Mouse (Mus musculus) right cerebral cortex, adult 18-20 months (tissue): ENCODE results near the gene Naaa.

Experiments
- DNase-seq: peaks from one replicate; pipeline ENCODE4 v3.0.0; 2022; ENCODE audit warnings: mixed read lengths

Gene Naaa

GRCm38 (mm10) chr5:92277437-92278394 is at the start of gene Naaa:
Naaa (minus strand) TSS chr5:92278170.
- peak; percentile 90 for DNase-seq

GRCm38 (mm10) chr5:92327367-92327766 is 49.4 kb upstream of the Naaa start:
- no peak for DNase-seq

- DNase-seq = no peak
Observed at GRCm38 (mm10) chr5:92323264-92323663, 45.3 kb upstream of the Naaa start.

GRCm38 (mm10) chr5:92322612-92323011 is 44.6 kb upstream of the Naaa start:
- no peak for DNase-seq

DNA sequence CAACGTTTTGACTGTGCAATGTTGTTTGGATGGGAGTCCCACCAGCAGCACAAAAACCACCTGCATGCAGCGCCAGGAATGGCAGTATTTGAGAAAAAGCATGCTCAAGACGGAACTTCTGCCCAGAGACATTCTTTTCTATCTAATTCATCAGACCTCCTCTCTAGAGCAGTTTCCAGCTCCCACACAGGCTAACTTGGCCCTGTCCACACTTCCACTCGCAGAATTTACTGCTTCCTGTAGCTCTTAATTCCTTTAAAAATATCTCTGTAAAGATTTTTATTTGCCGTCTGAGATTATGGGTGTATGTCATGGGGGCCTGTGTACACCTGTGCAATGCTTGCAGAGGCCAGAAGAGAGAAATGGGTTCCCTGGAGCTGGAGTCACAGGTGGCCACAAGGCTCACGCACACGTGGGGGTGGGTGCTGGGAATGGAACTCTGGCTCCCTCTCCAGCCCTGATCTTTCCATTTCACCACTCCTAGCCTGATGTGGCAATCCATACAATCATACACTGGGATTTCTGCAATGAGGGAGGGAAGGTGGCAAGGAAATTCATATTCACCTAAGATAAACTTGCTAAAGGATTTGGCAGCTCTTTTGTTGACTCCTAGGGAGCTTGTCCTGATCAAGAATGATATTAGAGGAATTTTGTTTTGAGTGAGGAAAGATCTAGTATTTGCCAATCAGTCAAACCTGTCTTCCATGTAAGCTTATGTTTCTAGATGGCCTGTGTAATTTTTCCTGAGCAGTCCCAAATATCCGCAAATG is 43.8 kb upstream of the Naaa start:
- no peak for DNase-seq

DNA sequence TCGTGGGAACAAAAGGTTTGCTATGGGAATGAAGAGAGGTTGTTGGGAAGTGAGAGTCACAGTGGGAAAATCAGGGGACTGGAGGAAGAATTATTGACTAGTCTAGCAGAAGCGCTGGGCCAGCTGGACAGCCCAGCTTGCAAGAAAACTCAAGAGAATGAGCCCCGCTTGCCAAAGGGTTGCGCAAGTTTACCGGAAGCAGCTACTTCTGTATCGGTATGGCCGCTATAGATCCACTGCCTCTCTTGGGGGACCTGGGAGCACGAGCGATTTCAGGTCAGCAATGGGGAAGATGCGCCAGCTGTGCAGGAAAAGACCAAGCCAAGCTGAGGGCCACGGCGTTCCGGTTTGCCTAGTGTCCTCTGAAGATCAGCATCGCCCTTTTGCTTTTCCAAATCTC is 40.6 kb upstream of the Naaa start:
- no peak for DNase-seq

- no peak for DNase-seq
Observed at GRCm38 (mm10) chr5:92318119-92318518, 40.1 kb upstream of the Naaa start.

DNA sequence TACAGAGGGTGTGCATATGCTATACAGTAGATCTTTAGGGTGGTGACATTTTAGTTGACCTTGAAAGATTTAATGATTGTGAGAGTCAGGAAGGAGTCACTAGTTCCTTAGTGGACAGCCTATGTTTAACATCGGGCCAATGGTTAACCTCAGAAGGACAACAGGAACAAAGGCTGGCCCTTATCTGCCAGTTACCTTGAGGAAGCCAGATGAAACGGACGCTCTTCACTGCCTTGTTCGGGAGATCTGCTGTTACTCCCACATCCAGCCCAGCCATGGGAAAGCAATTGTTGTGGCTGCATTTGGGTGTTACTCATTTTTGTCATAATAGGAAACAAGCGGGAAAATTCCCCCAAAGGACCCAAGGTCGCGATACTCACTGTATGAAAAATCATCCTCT is 35.8 kb upstream of the Naaa start:
- DNase-seq = no peak

DNA sequence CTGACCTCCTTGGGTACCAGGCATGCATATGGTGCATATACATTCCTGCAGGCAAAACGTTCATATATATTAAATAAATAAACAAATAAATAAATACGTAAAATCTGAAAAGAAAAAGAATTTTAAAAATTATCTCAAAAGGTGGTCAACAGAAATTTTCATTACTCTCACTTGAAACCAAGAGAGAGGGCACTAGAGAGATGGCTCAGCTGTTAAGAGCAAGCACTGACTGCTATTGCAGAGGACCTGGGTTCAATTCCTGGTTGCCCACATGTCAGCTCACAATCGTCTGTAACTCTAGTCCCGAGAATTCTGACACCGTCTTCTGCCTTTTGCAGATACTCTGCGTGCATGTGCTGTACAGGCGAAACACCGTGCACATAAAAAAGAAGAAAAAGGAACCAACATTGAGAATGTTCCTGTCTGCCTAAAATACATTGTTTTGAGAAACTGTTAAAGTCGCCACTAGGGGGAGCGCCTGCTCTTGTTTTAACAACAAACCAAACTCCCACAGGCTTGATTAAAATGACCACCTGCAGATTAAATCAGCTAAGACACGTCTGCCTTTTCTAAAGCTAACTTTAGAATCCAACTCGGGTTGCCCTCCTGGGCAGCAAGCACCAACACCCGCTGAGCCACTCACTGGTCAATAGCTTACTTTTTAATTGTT is 34.2 kb upstream of the Naaa start:
- DNase-seq = peak; percentile 81

GRCm38 (mm10) chr5:92309681-92310511 is 31.9 kb upstream of the Naaa start, which contains the start of gene Sdad1:
Sdad1 (minus strand) TSS chr5:92310479.
- DNase-seq = peak; percentile 96

- DNase-seq = no peak
Observed at GRCm38 (mm10) chr5:92304291-92304690, 26.3 kb upstream of the Naaa start.

DNA sequence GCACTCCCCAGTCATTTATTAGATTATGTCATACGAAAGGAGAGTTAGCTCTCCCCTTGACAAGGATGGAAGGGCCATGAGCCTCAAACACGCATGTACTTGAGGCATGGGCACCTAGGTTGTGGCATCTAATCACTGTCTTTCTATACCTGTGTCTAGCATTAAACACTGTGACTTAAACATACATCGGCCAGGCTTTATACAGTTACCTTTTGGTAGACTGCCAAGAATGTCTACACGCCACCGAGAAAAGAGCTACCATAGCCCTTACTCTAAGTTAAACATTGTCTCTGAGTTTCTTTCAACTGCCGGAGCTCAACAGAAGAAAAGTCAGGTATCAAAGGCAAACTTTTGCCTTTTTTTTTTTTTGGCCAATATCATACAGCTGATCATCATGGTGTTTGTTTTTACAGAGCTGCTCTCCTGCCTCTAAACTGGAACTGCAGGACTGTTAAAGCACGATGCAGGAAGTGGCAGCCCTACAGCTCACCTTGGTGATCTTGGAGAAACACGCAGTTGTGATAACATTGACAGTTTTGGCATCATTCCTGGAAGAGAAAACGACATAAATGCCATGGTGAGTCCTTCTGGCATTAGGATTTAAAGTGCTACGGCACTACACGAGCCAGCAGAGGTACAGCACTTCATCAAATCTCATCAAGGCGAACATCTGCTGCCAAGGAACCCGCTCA is 24.3 kb upstream of the Naaa start:
- DNase-seq = no peak

DNA sequence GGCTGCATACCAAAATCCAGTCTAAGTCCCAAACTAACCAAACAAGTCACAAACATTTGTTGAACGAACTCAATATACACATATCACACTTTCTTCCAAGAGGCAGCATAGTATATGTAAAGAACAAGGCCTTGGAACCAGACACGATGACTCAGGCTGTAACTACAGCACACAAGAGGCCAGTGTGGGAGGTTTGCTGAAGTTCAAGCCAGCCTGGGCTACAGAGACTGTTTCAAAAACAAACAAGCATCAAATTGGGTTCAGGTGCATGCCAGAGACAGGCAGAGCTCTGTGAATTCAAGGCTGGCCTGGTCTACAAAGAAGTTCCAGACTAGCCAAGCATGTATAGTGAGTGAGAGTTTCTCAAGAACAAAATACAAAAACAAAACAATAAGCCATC is 16.6 kb upstream of the Naaa start:
- no peak for DNase-seq

- DNase-seq = no peak
Observed at GRCm38 (mm10) chr5:92291652-92292414, 13.9 kb upstream of the Naaa start.

GRCm38 (mm10) chr5:92287840-92288239 is 9.9 kb upstream of the Naaa start:
- no peak for DNase-seq

GRCm38 (mm10) chr5:92283107-92283506 is 5.1 kb upstream of the Naaa start:
- DNase-seq = no peak

- DNase-seq = no peak
Observed at GRCm38 (mm10) chr5:92282571-92282970, 4.6 kb upstream of the Naaa start.

- DNase-seq = no peak
Observed at GRCm38 (mm10) chr5:92278942-92279537, 1.1 kb upstream of the Naaa start.

GRCm38 (mm10) chr5:92270496-92270895 is 7.5 kb downstream of the Naaa start:
- no peak for DNase-seq

DNA sequence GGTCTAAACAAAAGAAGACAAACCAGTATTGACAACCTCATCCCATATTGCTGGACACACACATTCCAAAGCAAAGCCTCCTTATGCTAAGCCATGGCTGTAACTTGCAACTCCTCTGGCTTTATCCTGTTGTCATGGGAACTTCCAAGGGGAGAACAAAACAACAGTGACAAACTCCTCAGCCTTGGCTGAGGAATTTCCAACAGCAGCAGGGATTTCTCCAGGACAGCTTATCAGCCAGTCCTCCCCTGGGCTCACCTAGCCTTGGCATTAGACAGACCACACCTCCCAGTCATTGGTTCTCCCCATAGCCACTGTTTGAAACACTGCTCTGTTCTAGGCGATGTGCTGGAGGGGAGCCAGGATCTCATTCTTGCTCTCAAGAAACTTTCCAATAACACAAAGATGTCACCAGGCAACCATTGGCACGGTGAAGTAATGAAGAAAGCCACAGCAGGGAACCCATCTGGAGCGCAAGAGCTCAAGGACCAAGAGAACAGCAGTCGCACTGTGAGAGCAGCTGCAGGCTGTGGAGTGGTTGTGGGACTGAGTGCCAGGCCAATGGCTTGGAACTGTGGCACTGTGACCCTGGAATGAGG is 14.1 kb downstream of the Naaa start:
- DNase-seq = peak; percentile 79
